Mouse (Mus musculus): ENCODE measurements at regions not wholly inside any gene's neighbourhood (a gene's known extent, or its start where the extent isn't known, plus 50 kb on each side); places are given as distances from the start of the nearest gene placed in this dataset.

- 89% methylated on average over 6 of the region's 6 CpGs for WGBS
Measured at GRCm38 (mm10) chr6:100517662-100518061, 153.3 kb downstream of the Shq1 start.

GRCm38 (mm10) chr6:100512676-100513075, 158.3 kb downstream of the Shq1 start:
- DNase-seq: no peak
- Histone ChIP-seq H3K4me1 (ENCODE audit: control insufficient read depth, insufficient read depth, low read length) (no peaks in the 10 kb centered on the region), H3K4me3 (replicated peaks; ENCODE audit: extremely low read depth, low read depth, low read length) (no peak overlapping the region)
- 60% methylated on average over 4 of the region's 4 CpGs for WGBS
- TF ChIP-seq POLR2A (IDR thresholded peaks at IDR 0.05; ENCODE audit: borderline replicate concordance, extremely low read depth, low read depth, low read length) (no peak), CTCF (IDR thresholded peaks at IDR 0.05; ENCODE audit: insufficient read depth, low read length) (peak; percentile 48)

More at GRCm38 (mm10) chr6:100517662-100518061, 153.3 kb downstream of the Shq1 start:
- Histone ChIP-seq H3K4me3 (replicated peaks; ENCODE audit: extremely low read depth, low read depth, low read length) (no peak overlapping the region), H3K4me1 (ENCODE audit: control insufficient read depth, insufficient read depth, low read length) (no peaks in the 10 kb centered on the region)
- no peak for DNase-seq
- no peak for TF ChIP-seq POLR2A (IDR thresholded peaks at IDR 0.05; ENCODE audit: borderline replicate concordance, extremely low read depth, low read depth, low read length)
- TF ChIP-seq CTCF (IDR thresholded peaks at IDR 0.05; ENCODE audit: insufficient read depth, low read length): no peak

- H3K4me1 ChIP-seq (ENCODE audit: control insufficient read depth, insufficient read depth, low read length): 0 out of 2 replicates have a peak, but pooled peaks cover 2% of the 10 kb centered on the region
- TF ChIP-seq POLR2A (IDR thresholded peaks at IDR 0.05; ENCODE audit: borderline replicate concordance, extremely low read depth, low read depth, low read length): no peak
- TF ChIP-seq CTCF (IDR thresholded peaks at IDR 0.05; ENCODE audit: insufficient read depth, low read length): no peak
- no peak for DNase-seq
- WGBS: 72% methylated on average over 4 of the region's 4 CpGs
- no peak overlapping the region for H3K4me3 ChIP-seq (replicated peaks; ENCODE audit: extremely low read depth, low read depth, low read length)
Measured at GRCm38 (mm10) chr6:100510676-100511075, 160.3 kb downstream of the Shq1 start.

GRCm38 (mm10) chr6:100505506-100506247, 165.3 kb downstream of the Shq1 start:
- DNase-seq: peak; percentile 13
- TF ChIP-seq CTCF (IDR thresholded peaks at IDR 0.05; ENCODE audit: insufficient read depth, low read length) (no peak), POLR2A (IDR thresholded peaks at IDR 0.05; ENCODE audit: borderline replicate concordance, extremely low read depth, low read depth, low read length) (no peak)
- WGBS: 66% methylated on average over 15 of the region's 15 CpGs
- 0 out of 2 replicates have a peak, but pooled peaks cover 3% of the 10 kb centered on the region for H3K4me1 ChIP-seq (ENCODE audit: control insufficient read depth, insufficient read depth, low read length)
- H3K4me3 ChIP-seq (replicated peaks; ENCODE audit: extremely low read depth, low read depth, low read length): no peak overlapping the region

- TF ChIP-seq CTCF (IDR thresholded peaks at IDR 0.05; ENCODE audit: insufficient read depth, low read length) (no peak), POLR2A (IDR thresholded peaks at IDR 0.05; ENCODE audit: borderline replicate concordance, extremely low read depth, low read depth, low read length) (no peak)
- 67% methylated on average over 14 of the region's 14 CpGs for WGBS
- Histone ChIP-seq H3K4me1 (ENCODE audit: control insufficient read depth, insufficient read depth, low read length) (0 out of 2 replicates have a peak, but pooled peaks cover 3% of the 10 kb centered on the region), H3K4me3 (replicated peaks; ENCODE audit: extremely low read depth, low read depth, low read length) (no peak overlapping the region)
- peak; percentile 47 for DNase-seq
Measured at GRCm38 (mm10) chr6:100502961-100503782, 167.8 kb downstream of the Shq1 start.

GRCm38 (mm10) chr6:100502139-100502538, 168.8 kb downstream of the Shq1 start:
- 67% methylated on average over 6 of the region's 6 CpGs for WGBS
- no peak overlapping the region for H3K4me3 ChIP-seq (replicated peaks; ENCODE audit: extremely low read depth, low read depth, low read length)
- 0 out of 2 replicates have a peak, but pooled peaks cover 3% of the 10 kb centered on the region for H3K4me1 ChIP-seq (ENCODE audit: control insufficient read depth, insufficient read depth, low read length)
- TF ChIP-seq POLR2A (IDR thresholded peaks at IDR 0.05; ENCODE audit: borderline replicate concordance, extremely low read depth, low read depth, low read length) (no peak), CTCF (IDR thresholded peaks at IDR 0.05; ENCODE audit: insufficient read depth, low read length) (no peak)
- no peak for DNase-seq

- 70% methylated on average over 2 of the region's 2 CpGs for WGBS
Measured at GRCm38 (mm10) chr6:100500741-100501140, 170.2 kb downstream of the Shq1 start.

GRCm38 (mm10) chr6:100500060-100500459, 170.9 kb downstream of the Shq1 start:
- DNase-seq: no peak
- TF ChIP-seq CTCF (IDR thresholded peaks at IDR 0.05; ENCODE audit: insufficient read depth, low read length) (no peak), POLR2A (IDR thresholded peaks at IDR 0.05; ENCODE audit: borderline replicate concordance, extremely low read depth, low read depth, low read length) (no peak)
- H3K4me3 ChIP-seq (replicated peaks; ENCODE audit: extremely low read depth, low read depth, low read length): no peak overlapping the region
- WGBS: 83% methylated on average over 8 of the region's 8 CpGs
- no peaks in the 10 kb centered on the region for H3K4me1 ChIP-seq (ENCODE audit: control insufficient read depth, insufficient read depth, low read length)

More at GRCm38 (mm10) chr6:100500741-100501140, 170.2 kb downstream of the Shq1 start:
- no peak for DNase-seq
- no peak overlapping the region for H3K4me3 ChIP-seq (replicated peaks; ENCODE audit: extremely low read depth, low read depth, low read length)
- TF ChIP-seq POLR2A (IDR thresholded peaks at IDR 0.05; ENCODE audit: borderline replicate concordance, extremely low read depth, low read depth, low read length): no peak
- 0 out of 2 replicates have a peak, but pooled peaks cover 2% of the 10 kb centered on the region for H3K4me1 ChIP-seq (ENCODE audit: control insufficient read depth, insufficient read depth, low read length)

- 60% methylated on average over 4 of the region's 4 CpGs for WGBS
- H3K4me3 ChIP-seq (replicated peaks; ENCODE audit: extremely low read depth, low read depth, low read length): no peak overlapping the region
- no peaks in the 10 kb centered on the region for H3K4me1 ChIP-seq (ENCODE audit: control insufficient read depth, insufficient read depth, low read length)
- TF ChIP-seq POLR2A (IDR thresholded peaks at IDR 0.05; ENCODE audit: borderline replicate concordance, extremely low read depth, low read depth, low read length): no peak
- no peak for TF ChIP-seq CTCF (IDR thresholded peaks at IDR 0.05; ENCODE audit: insufficient read depth, low read length)
- DNase-seq: no peak
Measured at GRCm38 (mm10) chr6:100498861-100499271, 172.1 kb downstream of the Shq1 start.
